Mouse (Mus musculus): ENCODE data around the gene Rpap1. TPM values are rescaled to one million over a fixed set of nuclear protein-coding genes. Genes with fewer than 3 reads are reported as not detected.
A peak's percentile ranks its signal among the peaks of the same experiment; 100 is the strongest.

The Rpap1 gene
- polyA plus RNA-seq, 1 experiment from 2014 or later: 20.5 TPM

GRCm38 (mm10) chr2:119762276-119762675, 25.1 kb downstream of the Rpap1 start:
- 0 out of 2 replicates have a peak, but pooled peaks cover 4% of the 10 kb centered on the region for H3K36me3 ChIP-seq (ENCODE audit: control insufficient read depth, insufficient read depth)
- peaks cover 27% of the 10 kb centered on the region for H3K27me3 ChIP-seq (replicated peaks; ENCODE audit: control insufficient read depth, insufficient read depth, low read length)
- no peak overlapping the region for H3K9ac ChIP-seq (replicated peaks; ENCODE audit: low read depth, low read length)
- no peaks in the 10 kb centered on the region for H3K9me3 ChIP-seq (ENCODE audit: control insufficient read depth, low read length)
- WGBS: 94% methylated on average over 1 of the region's 1 CpGs
- H3K4me1 ChIP-seq (replicated peaks; ENCODE audit: control insufficient read depth, insufficient read depth, low read length): peaks cover 14% of the 10 kb centered on the region
- no peak for ATAC-seq
- H3K4me2 ChIP-seq (ENCODE audit: low read length): no peak overlapping the region
- no peak overlapping the region for H3K4me3 ChIP-seq (replicated peaks; ENCODE audit: low read length)
- H3K27ac ChIP-seq (ENCODE audit: low read length): no peak overlapping the region

DNA sequence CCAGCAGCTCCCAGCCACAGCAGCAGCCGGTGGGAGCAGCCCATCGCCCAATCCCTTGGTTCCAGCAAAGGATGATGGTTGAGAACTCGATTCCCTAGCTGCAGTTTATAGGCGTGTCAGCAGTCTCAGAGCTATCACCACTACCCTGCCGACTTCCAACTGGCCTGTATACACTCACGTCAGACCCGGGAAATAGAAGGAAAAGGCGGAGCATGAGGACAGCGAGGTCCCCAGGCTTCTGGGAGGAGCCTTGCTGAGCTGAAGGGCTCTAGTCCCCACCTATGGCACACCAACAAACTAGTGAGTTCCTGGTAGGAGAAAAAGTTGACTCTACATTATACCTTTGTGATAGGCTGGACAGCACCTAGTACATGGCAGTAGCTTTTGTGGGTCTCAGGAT, 27.1 kb downstream of the Rpap1 start, which contains the start of gene Ltk:
TSS of gene Ltk (minus strand) at position 181 of the 400 bp plus-strand sequence.
- peaks cover 14% of the 10 kb centered on the region for H3K4me1 ChIP-seq (replicated peaks; ENCODE audit: control insufficient read depth, insufficient read depth, low read length)
- ATAC-seq: no peak
- H3K36me3 ChIP-seq (ENCODE audit: control insufficient read depth, insufficient read depth): 0 out of 2 replicates have a peak, but pooled peaks cover 4% of the 10 kb centered on the region
- no peaks in the 10 kb centered on the region for H3K9me3 ChIP-seq (ENCODE audit: control insufficient read depth, low read length)
- no peak within 1 kb of the TSS for H3K4me2 ChIP-seq (ENCODE audit: low read length)
- H3K27me3 ChIP-seq (replicated peaks; ENCODE audit: control insufficient read depth, insufficient read depth, low read length): peaks cover 31% of the 10 kb centered on the region
- H3K9ac ChIP-seq (replicated peaks; ENCODE audit: low read depth, low read length): no peak within 1 kb of the TSS
- H3K4me3 ChIP-seq (replicated peaks; ENCODE audit: low read length): no peak within 1 kb of the TSS
- no peak within 1 kb of the TSS for H3K27ac ChIP-seq (ENCODE audit: low read length)
- 16% methylated on average over 9 of the region's 9 CpGs for WGBS

GRCm38 (mm10) chr2:119758844-119759835, 28.2 kb downstream of the Rpap1 start:
- 0 out of 2 replicates have a peak, but pooled peaks cover 1% of the 10 kb centered on the region for H3K36me3 ChIP-seq (ENCODE audit: control insufficient read depth, insufficient read depth)
- peak overlapping the region; percentile 94 for H3K4me2 ChIP-seq (ENCODE audit: low read length)
- H3K4me1 ChIP-seq (replicated peaks; ENCODE audit: control insufficient read depth, insufficient read depth, low read length): peaks cover 14% of the 10 kb centered on the region
- peak overlapping the region; percentile 69 for H3K4me3 ChIP-seq (replicated peaks; ENCODE audit: low read length)
- WGBS: 5% methylated on average over 44 of the region's 44 CpGs
- no peaks in the 10 kb centered on the region for H3K9me3 ChIP-seq (ENCODE audit: control insufficient read depth, low read length)
- ATAC-seq: 0 out of 2 replicates have a peak, but pooled peaks have one; percentile 2
- H3K9ac ChIP-seq (replicated peaks; ENCODE audit: low read depth, low read length): peak overlapping the region; percentile 64; the same call in 1 of the 2 replicates
- no peak overlapping the region for H3K27ac ChIP-seq (ENCODE audit: low read length)
- peaks cover 31% of the 10 kb centered on the region for H3K27me3 ChIP-seq (replicated peaks; ENCODE audit: control insufficient read depth, insufficient read depth, low read length)

GRCm38 (mm10) chr2:119758101-119758843, 29.1 kb downstream of the Rpap1 start:
- Histone ChIP-seq H3K27ac (ENCODE audit: low read length) (no peak overlapping the region), H3K4me1 (replicated peaks; ENCODE audit: control insufficient read depth, insufficient read depth, low read length) (peaks cover 14% of the 10 kb centered on the region), H3K4me3 (replicated peaks; ENCODE audit: low read length) (peak overlapping the region; percentile 69), H3K36me3 (ENCODE audit: control insufficient read depth, insufficient read depth) (no peaks in the 10 kb centered on the region), H3K4me2 (ENCODE audit: low read length) (peak overlapping the region; percentile 94), H3K9me3 (ENCODE audit: control insufficient read depth, low read length) (no peaks in the 10 kb centered on the region), H3K27me3 (replicated peaks; ENCODE audit: control insufficient read depth, insufficient read depth, low read length) (peaks cover 31% of the 10 kb centered on the region), H3K9ac (replicated peaks; ENCODE audit: low read depth, low read length) (peak overlapping the region; percentile 64)
- WGBS: under 1% methylated on average over 68 of the region's 77 CpGs
- ATAC-seq: peak; percentile 37; the same call in 1 of the 2 replicates

DNA sequence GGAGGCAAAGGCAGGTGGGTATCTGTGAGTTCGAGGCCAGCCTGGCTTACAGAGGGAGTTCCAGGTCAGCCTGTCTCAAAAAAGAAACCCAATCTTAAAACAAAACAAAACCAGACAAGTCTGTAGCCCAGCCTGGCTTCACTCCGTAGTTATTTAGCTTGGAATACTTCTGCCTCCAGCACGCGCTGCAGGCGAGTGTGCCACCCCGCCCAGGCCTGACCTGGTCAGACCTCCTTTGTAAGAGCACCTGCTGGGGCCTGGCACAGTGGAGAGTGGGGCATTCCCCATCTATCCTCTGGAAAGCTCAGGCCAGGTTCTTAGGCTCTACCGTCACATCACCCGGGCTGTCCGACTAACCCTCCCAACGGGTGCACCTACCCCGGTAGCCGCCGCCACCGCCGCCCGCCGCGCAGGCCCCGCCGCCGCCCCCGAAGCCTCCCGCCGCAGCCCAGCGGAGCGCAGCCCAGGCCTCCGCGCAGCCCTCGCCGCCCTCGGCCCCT, 29.7 kb downstream of the Rpap1 start:
- WGBS: 4% methylated on average over 23 of the region's 31 CpGs
- Histone ChIP-seq H3K9me3 (ENCODE audit: control insufficient read depth, low read length) (no peaks in the 10 kb centered on the region), H3K4me1 (replicated peaks; ENCODE audit: control insufficient read depth, insufficient read depth, low read length) (peaks cover 14% of the 10 kb centered on the region), H3K9ac (replicated peaks; ENCODE audit: low read depth, low read length) (peak overlapping the region; percentile 64), H3K27ac (ENCODE audit: low read length) (no peak overlapping the region), H3K4me3 (replicated peaks; ENCODE audit: low read length) (peak overlapping the region; percentile 69), H3K27me3 (replicated peaks; ENCODE audit: control insufficient read depth, insufficient read depth, low read length) (peaks cover 31% of the 10 kb centered on the region), H3K36me3 (ENCODE audit: control insufficient read depth, insufficient read depth) (no peaks in the 10 kb centered on the region), H3K4me2 (ENCODE audit: low read length) (peak overlapping the region; percentile 94)
- peak; percentile 43; the same call in 1 of the 2 replicates for ATAC-seq

- peaks cover 13% of the 10 kb centered on the region for H3K27me3 ChIP-seq (replicated peaks; ENCODE audit: control insufficient read depth, insufficient read depth, low read length)
- WGBS: 80% methylated on average over 13 of the region's 13 CpGs
- no peaks in the 10 kb centered on the region for H3K36me3 ChIP-seq (ENCODE audit: control insufficient read depth, insufficient read depth)
- no peaks in the 10 kb centered on the region for H3K9me3 ChIP-seq (ENCODE audit: control insufficient read depth, low read length)
- no peak overlapping the region for H3K9ac ChIP-seq (replicated peaks; ENCODE audit: low read depth, low read length)
- H3K27ac ChIP-seq (ENCODE audit: low read length): no peak overlapping the region
- H3K4me2 ChIP-seq (ENCODE audit: low read length): no peak overlapping the region
- peaks cover 3% of the 10 kb centered on the region for H3K4me1 ChIP-seq (replicated peaks; ENCODE audit: control insufficient read depth, insufficient read depth, low read length)
- ATAC-seq: no peak
- no peak overlapping the region for H3K4me3 ChIP-seq (replicated peaks; ENCODE audit: low read length)
Measured at GRCm38 (mm10) chr2:119749260-119749659, 38.1 kb downstream of the Rpap1 start.

DNA sequence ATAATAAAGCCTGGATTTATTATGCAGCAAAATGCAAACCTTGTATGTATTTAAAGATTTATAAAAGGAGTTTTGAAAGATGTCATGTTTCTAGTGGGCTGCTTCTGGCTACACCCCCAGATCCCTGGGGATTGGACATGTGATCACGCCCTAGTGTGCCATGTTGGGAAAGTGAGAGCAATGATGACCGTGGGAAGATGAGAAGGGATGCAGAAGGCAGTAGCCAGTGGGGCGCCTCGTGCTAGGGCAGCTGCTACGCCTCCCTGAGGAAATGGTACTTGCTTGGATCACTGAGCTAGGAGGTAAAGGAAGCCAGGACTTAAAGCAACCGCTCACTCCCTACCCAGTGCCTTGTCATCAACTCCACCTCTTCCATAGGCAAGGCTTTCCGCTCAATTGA, 39.8 kb downstream of the Rpap1 start:
- Histone ChIP-seq H3K9ac (replicated peaks; ENCODE audit: low read depth, low read length) (no peak overlapping the region), H3K27ac (ENCODE audit: low read length) (no peak overlapping the region), H3K4me2 (ENCODE audit: low read length) (no peak overlapping the region), H3K27me3 (replicated peaks; ENCODE audit: control insufficient read depth, insufficient read depth, low read length) (peaks cover 30% of the 10 kb centered on the region), H3K9me3 (ENCODE audit: control insufficient read depth, low read length) (no peaks in the 10 kb centered on the region), H3K4me3 (replicated peaks; ENCODE audit: low read length) (no peak overlapping the region), H3K4me1 (replicated peaks; ENCODE audit: control insufficient read depth, insufficient read depth, low read length) (peaks cover 16% of the 10 kb centered on the region), H3K36me3 (ENCODE audit: control insufficient read depth, insufficient read depth) (no peaks in the 10 kb centered on the region)
- 80% methylated on average over 7 of the region's 7 CpGs for WGBS
- no peak for ATAC-seq

- peaks cover 33% of the 10 kb centered on the region for H3K27me3 ChIP-seq (replicated peaks; ENCODE audit: control insufficient read depth, insufficient read depth, low read length)
Measured at GRCm38 (mm10) chr2:119745281-119745680, 42.1 kb downstream of the Rpap1 start.

More at GRCm38 (mm10) chr2:119745281-119745680, 42.1 kb downstream of the Rpap1 start:
- Histone ChIP-seq H3K27ac (ENCODE audit: low read length) (no peak overlapping the region), H3K4me2 (ENCODE audit: low read length) (no peak overlapping the region), H3K4me1 (replicated peaks; ENCODE audit: control insufficient read depth, insufficient read depth, low read length) (peaks cover 27% of the 10 kb centered on the region), H3K4me3 (replicated peaks; ENCODE audit: low read length) (no peak overlapping the region), H3K9ac (replicated peaks; ENCODE audit: low read depth, low read length) (no peak overlapping the region), H3K36me3 (ENCODE audit: control insufficient read depth, insufficient read depth) (no peaks in the 10 kb centered on the region), H3K9me3 (ENCODE audit: control insufficient read depth, low read length) (no peaks in the 10 kb centered on the region)
- WGBS: 10% methylated on average over 1 of the region's 1 CpGs
- no peak for ATAC-seq

Data from forebrain, embryonic 16.5 days (tissue).